Mouse (Mus musculus): Measurements from ENCODE around the gene Arhgef12.

The Arhgef12 gene

DNA sequence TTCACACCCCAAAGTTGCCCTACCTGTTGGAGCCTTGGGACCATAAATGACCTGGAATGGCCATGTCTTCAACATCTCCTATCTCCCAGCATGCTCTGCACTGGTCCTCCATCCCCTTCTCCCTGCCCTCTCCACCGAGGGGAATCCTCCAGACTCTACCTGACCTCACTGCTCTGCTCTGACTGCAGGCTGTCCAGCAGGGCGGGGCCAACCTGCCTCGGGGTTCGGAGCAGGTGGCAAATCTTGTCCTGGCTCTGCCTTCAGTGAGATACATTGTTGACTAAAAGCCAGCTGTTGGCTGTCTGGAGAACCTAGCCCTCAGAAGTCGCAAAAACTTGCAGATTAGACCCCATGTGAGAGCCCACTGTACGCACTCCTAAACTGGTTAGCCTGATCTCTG is 180.5 kb downstream of the Arhgef12 start:
- no peak for DNase-seq (ENCODE audit: low read depth, low spot score)

GRCm38 (mm10) chr9:42921830-42922229 is 185.2 kb downstream of the Arhgef12 start:
- no peak for DNase-seq (ENCODE audit: low read depth, low spot score)

DNA sequence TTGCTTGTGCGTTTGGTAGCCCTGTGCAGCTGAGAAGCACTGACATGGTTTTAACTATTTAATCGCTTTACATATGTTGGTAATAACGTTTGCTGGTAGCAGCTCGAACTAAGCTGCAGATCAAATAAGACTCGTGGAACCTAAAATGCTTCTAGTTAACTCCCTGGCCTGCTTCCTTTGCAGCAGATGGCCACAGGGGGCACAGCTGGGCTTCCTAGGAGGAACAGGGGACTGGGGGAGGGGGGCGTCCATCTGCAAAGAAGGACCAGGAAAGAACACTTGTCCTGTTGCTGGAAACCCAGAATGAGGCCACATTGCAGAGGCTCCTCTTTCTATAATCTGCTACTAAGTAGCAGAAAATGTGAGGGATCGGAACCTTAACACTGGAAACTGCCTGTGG is 186.8 kb downstream of the Arhgef12 start:
- no peak for DNase-seq (ENCODE audit: low read depth, low spot score)

- DNase-seq (ENCODE audit: low read depth, low spot score) = no peak
Measured at GRCm38 (mm10) chr9:42917911-42918310, 189.1 kb downstream of the Arhgef12 start.

Measured in R1 (cell line).